Mouse (Mus musculus) bone marrow macrophage, adult 2 months (primary cell): ENCODE data around the gene Thada. TPM values are rescaled to one million over a fixed set of nuclear protein-coding genes. Genes with fewer than 3 reads are reported as not detected.

ENCODE experiments used
- H3K27ac ChIP-seq: 2 replicates; pipeline ENCODE4 v1.5.1; 2012; ENCODE audit warnings: low read depth, low read length; ENCODE audit not compliant: insufficient read depth
- H3K4me1 ChIP-seq: 2 replicates; pipeline ENCODE4 v1.6.1; 2012; ENCODE audit warnings: low read length; ENCODE audit not compliant: control insufficient read depth, insufficient read depth
- H3K4me3 ChIP-seq: 2 replicates; pipeline ENCODE4 v1.5.1; 2012; ENCODE audit warnings: mild to moderate bottlenecking, low read length, moderate library complexity; ENCODE audit not compliant: insufficient read depth
- CTCF ChIP-seq: IDR thresholded peaks from 2 replicates; pipeline ENCODE4 v1.5.1; 2012; ENCODE audit warnings: low read depth, mild to moderate bottlenecking, low read length, moderate library complexity
- POLR2A ChIP-seq: IDR thresholded peaks from 2 replicates; pipeline ENCODE4 v1.6.1; 2012; ENCODE audit warnings: mild to moderate bottlenecking, low read depth, low read length, borderline replicate concordance
- polyA plus RNA-seq: library from polyadenylated mRNA; stranded (reverse); fragments of >200 nt; gene quantifications from 2 replicates; pipeline ENCODE4 v1.2.4, GENCODE M21; 2012; ENCODE audit not compliant: missing spikeins, insufficient read depth, insufficient read length

Gene Thada
- polyA plus RNA-seq, 1 experiment, result 6.6 TPM

DNA sequence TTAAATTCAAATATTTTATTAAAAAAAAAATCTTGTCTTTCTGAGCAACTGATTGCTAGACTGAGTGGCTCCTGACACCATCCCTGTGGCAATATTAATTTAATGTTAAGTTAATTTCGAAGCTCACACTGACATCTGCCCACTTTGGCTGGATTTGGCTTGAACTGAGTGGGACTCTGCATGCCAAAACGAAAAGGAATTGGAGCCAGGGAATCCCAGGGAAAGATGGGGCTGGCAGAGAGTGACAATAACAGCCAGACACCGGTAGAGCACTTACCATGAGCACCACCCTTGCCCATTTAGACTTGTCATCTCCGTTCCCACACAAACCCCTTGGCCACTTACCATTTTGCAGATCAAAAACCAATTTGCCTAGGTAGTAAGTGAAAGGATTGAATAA lies 12.3 kb upstream of the Thada start:
- no peak overlapping the region for H3K27ac ChIP-seq
- no peak overlapping the region for H3K4me3 ChIP-seq
- peaks cover 2% of the 10 kb centered on the region; the same call in 1 of the 2 replicates for H3K4me1 ChIP-seq
- TF ChIP-seq POLR2A, result no peak

DNA sequence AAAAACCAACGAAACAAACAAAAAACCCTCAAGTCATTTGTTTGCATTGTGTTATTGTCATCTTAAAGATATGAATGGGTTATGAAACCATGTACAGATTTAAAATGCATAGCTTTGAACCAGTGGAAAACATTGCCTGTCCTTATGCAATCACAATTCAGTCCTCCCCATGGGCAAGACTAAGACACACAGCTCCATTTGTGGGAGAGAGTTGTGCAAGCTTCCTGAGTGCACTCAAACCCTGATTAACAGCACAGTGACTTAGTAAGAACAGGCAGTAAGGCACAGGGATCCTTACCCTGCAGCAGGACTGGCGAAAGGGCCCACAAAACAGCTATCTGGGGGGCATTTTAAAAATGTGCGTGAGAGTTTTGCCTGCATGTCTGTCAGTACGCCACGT lies 11.2 kb upstream of the Thada start:
- TF ChIP-seq POLR2A, result no peak
- TF ChIP-seq CTCF, result no peak
- Histone ChIP-seq H3K27ac (no peak overlapping the region), H3K4me1 (peaks cover 2% of the 10 kb centered on the region; the same call in 1 of the 2 replicates), H3K4me3 (no peak overlapping the region)

DNA sequence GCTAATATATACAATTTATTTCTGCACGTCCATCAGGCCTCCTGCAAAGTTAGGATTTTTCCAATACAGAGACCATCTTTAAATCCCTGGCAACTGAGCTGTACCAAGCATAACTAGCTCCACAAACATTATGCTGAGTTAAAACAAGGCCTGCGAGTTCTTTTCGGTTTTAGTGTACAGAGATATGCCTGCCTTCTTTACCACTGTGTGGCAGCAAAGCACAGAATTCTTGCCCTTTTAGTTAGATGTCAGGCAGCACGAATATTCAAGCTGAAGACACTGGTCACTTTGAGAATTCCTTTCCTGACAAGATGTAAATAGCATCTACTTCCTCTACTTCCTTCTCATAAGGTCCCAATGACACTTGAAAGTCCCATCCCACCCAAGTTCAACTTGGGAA lies 8.3 kb upstream of the Thada start:
- no peak overlapping the region for H3K4me3 ChIP-seq
- TF ChIP-seq CTCF (no peak), POLR2A (no peak)
- H3K4me1 ChIP-seq, result peaks cover 2% of the 10 kb centered on the region; the same call in 1 of the 2 replicates
- H3K27ac ChIP-seq, result no peak overlapping the region

DNA sequence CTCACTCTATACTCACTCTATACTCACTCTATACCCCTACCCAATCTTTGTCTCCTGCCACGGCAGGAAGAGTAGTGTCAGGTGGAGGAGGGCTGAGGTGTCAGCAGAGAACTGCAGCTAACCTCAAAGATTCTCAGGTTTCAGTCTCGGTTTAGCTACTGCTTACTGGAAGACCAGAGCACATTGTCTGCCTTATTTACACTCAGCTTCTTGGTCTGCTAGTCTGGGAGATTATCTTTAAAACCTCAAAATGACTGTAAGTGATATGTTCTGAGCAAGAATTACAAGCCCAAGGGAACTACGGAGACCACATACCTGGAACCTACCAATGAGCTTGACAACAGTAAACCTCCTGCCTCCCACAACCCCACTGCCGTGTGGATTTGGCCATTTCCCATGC lies 31.0 kb downstream of the Thada start:
- no peak overlapping the region for H3K4me3 ChIP-seq
- peaks cover 6% of the 10 kb centered on the region for H3K4me1 ChIP-seq
- H3K27ac ChIP-seq, result no peak overlapping the region
- TF ChIP-seq POLR2A (no peak), CTCF (no peak)

DNA sequence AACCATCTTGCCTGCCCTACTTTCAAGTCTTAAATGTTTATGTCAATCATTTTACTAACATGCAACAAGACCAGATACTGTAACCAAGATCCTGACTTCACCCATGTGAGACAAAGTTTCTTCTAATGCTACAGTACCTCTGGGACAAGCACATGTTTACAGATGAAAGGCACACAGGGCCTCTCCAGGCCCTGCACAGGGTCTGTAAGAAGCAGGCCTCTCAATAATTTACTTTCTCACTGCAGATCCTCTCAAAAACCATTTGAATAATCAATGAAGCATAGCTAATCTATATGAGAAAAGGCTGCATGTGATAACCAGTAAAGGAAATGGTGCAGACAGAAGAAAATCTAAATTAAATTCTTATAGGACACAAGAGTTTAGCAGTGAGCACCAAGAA lies 31.8 kb downstream of the Thada start:
- TF ChIP-seq POLR2A (no peak), CTCF (no peak)
- H3K4me3 ChIP-seq, result no peak overlapping the region
- H3K27ac ChIP-seq, result no peak overlapping the region
- peaks cover 9% of the 10 kb centered on the region for H3K4me1 ChIP-seq

DNA sequence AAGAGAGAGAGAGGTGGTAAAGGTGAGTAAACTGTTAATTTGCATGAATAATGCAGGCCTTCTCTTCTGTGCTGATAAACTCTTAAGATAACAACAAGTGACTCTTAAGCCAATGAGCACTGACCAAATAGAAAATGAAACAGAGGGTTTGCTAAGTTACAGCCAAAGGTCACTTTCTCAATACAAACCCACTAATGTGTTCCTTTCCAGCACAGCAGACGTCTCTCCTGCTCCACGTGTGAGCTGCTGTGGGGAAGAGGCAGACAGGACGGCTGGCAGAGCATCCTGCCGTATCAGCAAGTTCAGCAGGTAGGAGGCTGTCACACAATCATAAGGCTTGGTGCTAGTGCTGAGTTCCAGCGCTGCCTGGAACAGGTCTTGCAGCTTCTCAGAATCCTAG lies 34.0 kb downstream of the Thada start:
- H3K27ac ChIP-seq, result no peak overlapping the region
- peaks cover 9% of the 10 kb centered on the region for H3K4me1 ChIP-seq
- TF ChIP-seq POLR2A, result no peak
- TF ChIP-seq CTCF, result no peak
- H3K4me3 ChIP-seq, result no peak overlapping the region

DNA sequence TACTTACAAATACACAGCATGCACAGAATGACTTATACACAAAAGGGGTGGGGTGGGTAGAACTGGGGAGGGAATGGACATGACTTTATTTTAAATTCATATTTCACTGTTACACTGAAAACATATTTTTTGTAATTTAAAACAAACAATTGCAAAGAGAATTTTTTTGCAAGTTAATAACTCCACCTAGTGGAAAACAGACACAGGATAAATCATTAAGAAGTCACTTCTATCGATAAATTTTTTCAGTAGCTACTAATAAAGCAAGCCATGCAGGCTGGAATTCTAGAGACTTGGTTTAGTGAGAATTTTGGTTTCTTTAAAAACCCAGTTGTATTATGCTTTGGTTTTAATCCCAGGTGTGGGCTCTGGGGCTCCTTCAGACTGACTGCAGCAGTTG lies 41.7 kb downstream of the Thada start:
- Histone ChIP-seq H3K4me3 (no peak overlapping the region), H3K27ac (no peak overlapping the region), H3K4me1 (peaks cover 10% of the 10 kb centered on the region)
- TF ChIP-seq POLR2A, result no peak
- TF ChIP-seq CTCF, result no peak

DNA sequence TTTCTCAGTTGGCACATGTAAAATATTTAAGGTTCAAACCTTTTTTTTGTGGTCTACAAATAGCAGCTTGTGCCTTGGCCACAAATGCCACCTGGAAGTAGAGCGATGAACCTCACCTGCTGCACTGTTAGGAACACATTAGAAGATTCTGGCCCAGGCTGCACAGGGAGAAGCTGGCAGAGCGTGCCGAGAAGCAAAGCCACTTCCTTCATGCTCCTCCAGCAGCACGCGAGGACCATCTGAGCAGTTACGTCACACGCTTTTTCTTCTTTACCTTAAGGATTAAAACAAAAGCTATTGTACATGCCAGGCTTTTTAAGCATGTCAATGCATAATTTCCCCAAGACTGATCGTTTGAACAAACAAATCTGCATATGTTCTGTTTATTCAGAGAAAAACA lies 43.1 kb downstream of the Thada start:
- Histone ChIP-seq H3K27ac (no peak overlapping the region), H3K4me3 (no peak overlapping the region), H3K4me1 (peaks cover 10% of the 10 kb centered on the region)
- TF ChIP-seq POLR2A, result no peak
- no peak for TF ChIP-seq CTCF

DNA sequence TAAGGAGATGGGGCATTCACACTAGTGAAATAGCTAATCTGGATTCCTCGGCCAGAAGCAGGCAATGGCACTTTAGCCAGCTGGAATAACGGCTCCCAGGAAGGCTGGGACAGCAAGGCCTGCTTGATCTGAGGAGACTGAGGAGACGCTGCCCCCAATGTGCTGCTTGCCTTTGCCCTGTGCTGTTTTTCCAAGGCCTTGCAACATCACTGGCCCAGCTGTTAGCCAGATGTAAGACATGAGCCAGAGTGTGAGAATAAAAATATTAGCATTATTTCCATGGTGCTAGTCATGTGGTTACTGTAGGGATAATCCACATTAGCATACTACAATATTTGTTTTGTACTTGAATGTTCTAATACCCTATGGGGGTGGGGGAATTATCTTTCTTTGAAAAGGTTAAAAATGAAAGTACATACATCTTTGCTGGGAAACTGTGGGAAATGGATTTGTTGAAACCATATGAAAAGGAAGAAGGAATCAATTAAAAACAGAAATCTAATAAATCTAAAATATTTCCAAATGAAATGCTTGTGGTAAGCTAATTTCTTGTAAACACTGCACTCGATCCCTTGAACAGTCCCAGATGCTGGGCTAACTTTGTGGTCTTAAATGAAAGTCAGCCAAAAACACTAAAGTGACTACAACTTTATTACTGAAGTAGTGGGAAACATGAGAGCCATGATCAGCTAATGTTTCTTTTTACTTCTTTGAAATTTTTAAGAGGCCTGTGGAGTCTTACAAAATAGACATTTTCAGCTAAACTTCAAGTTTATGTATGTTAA lies 43.8 kb downstream of the Thada start:
- TF ChIP-seq CTCF (no peak), POLR2A (no peak)
- Histone ChIP-seq H3K27ac (no peak overlapping the region), H3K4me1 (peaks cover 10% of the 10 kb centered on the region), H3K4me3 (no peak overlapping the region)

DNA sequence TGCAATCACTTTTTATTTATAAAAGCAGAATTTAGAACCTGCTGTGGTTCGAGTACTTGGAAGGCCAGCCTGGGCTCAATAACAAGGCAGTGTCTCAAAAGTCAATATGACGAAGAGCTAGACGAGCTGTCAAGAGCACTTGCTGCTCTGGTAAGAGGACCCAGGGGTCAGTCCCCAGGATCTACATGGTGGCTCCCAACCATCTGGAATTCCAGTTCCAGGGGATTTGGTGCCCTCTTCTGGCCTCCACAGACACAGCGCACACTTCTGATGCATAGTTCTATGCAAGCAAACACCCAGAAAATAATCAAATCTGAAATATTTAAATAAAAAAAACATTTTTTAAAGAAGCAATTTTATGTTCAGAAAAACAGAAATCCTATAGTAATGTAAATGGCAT lies 45.0 kb downstream of the Thada start:
- H3K4me1 ChIP-seq, result peaks cover 10% of the 10 kb centered on the region
- H3K4me3 ChIP-seq, result no peak overlapping the region
- no peak overlapping the region for H3K27ac ChIP-seq
- TF ChIP-seq POLR2A (no peak), CTCF (peak; percentile 41; the same call in 1 of the 2 replicates)
